Mouse (Mus musculus): ENCODE results near the gene Azi2.

Gene Azi2

GRCm38 (mm10) chr9:118073358-118073757, 33.1 kb downstream of the Azi2 start:
- in situ Hi-C loops (cut with MboI, MseI) = no loop called here

GRCm38 (mm10) chr9:118082575-118083431, 42.5 kb downstream of the Azi2 start:
- in situ Hi-C loops (cut with MboI, MseI) = no loop called here

- in situ Hi-C loops (cut with MboI, MseI) = no loop called here
Observed at GRCm38 (mm10) chr9:118083834-118084233, 43.5 kb downstream of the Azi2 start.

GRCm38 (mm10) chr9:118099395-118099794, 59.1 kb downstream of the Azi2 start:
- in situ Hi-C loops (cut with MboI, MseI) = loop anchor here (5.0 kb wide), 1 partner anchor 393 kb away; no protein-coding TSS in a partner anchor

GRCm38 (mm10) chr9:118100484-118100883, 60.2 kb downstream of the Azi2 start:
- in situ Hi-C loops (cut with MboI, MseI) = loop anchor here in 1 of 2 experiments (10.0 kb wide), 1 partner anchor 264 kb away; no protein-coding TSS in a partner anchor

GRCm38 (mm10) chr9:118101802-118102201, 61.5 kb downstream of the Azi2 start:
- in situ Hi-C loops (cut with MboI, MseI) = loop anchor here in 1 of 2 experiments (10.0 kb wide), 1 partner anchor 263 kb away; no protein-coding TSS in a partner anchor

- in situ Hi-C loops (cut with MboI, MseI) = loop anchor here in 1 of 2 experiments (10.0 kb wide), 1 partner anchor 256 kb away; no protein-coding TSS in a partner anchor
Observed at GRCm38 (mm10) chr9:118108527-118109011, 68.3 kb downstream of the Azi2 start.

GRCm38 (mm10) chr9:118109697-118110359, 69.5 kb downstream of the Azi2 start:
- in situ Hi-C loops (cut with MboI, MseI) = loop anchor here in 1 of 2 experiments (10.0 kb wide), 1 partner anchor 255 kb away; no protein-coding TSS in a partner anchor

- in situ Hi-C loops (cut with MboI, MseI) = no loop called here
Observed at GRCm38 (mm10) chr9:118110360-118110710, 70.0 kb downstream of the Azi2 start.

All from T-helper 17 cell (primary cell).